Comparison of ENCODE assay signal across 8 mouse cellular contexts in the genomic region with DNA sequence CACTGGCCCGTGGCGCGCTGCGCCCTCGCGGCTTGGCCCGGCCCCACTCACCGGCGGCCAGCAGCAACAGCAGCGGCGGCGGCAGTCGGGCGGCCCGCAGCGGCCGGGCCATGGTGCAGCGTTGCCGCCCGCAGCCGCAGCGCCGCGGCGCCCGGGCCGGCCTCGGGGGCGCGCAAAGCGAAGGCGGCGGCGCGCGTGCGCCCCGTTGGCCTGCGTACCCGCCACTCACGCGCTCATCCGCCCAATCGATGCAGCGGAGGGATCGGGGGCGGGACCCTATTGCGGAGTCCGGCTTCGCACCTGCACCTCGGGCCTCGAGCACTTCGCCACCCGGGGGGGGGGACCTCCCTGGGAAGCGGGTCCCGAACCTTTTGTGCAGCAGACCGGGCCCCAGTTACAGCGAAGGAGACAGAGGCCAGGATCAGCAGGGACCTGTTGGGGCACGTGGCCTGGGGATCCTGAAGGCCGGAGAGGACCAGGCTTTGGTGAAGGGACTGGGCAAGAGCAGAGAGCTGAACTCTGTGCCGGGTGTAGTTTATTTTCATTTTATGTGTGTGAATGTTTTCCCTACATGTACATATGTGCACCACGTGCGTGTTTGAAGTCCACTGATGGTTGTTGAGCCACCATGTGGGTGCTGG. TPM values are rescaled to one million over a fixed set of nuclear protein-coding genes. Genes with fewer than 3 reads are reported as not detected.
DNase-seq lines count a peak whose midpoint lies in the region; ATAC-seq lines count a peak whose summit lies in the region.

Gene Podxl2, minus strand, starts transcription at position 177 of the 641 bp plus-strand sequence.

- peak; percentile 18; the same call in 1 of the 2 replicates for ATAC-seq in megakaryocyte-erythroid progenitor cell, adult 5-6 weeks (replicated peaks; ENCODE audit: low FRiP score, low TSS enrichment, poor library complexity, severe bottlenecking)

- intact Hi-C loops in left cerebral cortex, postnatal 25 days (cut with DNase I): no loop called here

- DNase-seq in adrenal gland, postnatal 14 days: peak; percentile 91
- peak; percentile 89 for DNase-seq in embryo, embryonic 10.5 days (ENCODE audit: low spot score)
- DNase-seq in gastrocnemius, postnatal 25 days: peak; percentile 85
- DNase-seq in induced T-regulatory cell, adult 2 months (ENCODE audit: low read depth): peak; percentile 28
- DNase-seq in left cerebral cortex, postnatal 25 days (ENCODE audit: low spot score in 2 of 2): peak; percentile 84 to 88
- peak; percentile 90 for DNase-seq in right cerebral cortex, postnatal 4 days
- DNase-seq in adipocyte (ENCODE audit: low spot score): no peak

RNA-seq across cellular contexts. Expression of gene Podxl2, which starts in this region (rescaled TPM):
- total RNA-seq in adrenal gland, postnatal 14 days (2021): 24.4 and 27.2 TPM in 2 replicates
- total RNA-seq in gastrocnemius, postnatal 25 days (2021): 10 to 100 TPM; 49.4 to 53.0 TPM
- 100 to 1,000 TPM; 173 to 180 TPM for total RNA-seq in left cerebral cortex, postnatal 25 days (2021)
- 6.6 TPM in 1 of 2 replicates, not detected in the other for total RNA-seq in megakaryocyte-erythroid progenitor cell, adult 5-6 weeks (2014; fragmentation: Nextera tagmentation)
- total RNA-seq in megakaryocyte-erythroid progenitor cell, adult 5-6 weeks (2017): not detected in 2 replicates
